Mouse (Mus musculus) urinary bladder, postnatal 25 days (tissue): ENCODE results near the gene Pdcd1lg2.

ENCODE experiments used
- DNase-seq: peaks from one replicate; pipeline ENCODE4 v3.0.0; 2022; ENCODE audit warnings: low spot score

The Pdcd1lg2 gene

DNA sequence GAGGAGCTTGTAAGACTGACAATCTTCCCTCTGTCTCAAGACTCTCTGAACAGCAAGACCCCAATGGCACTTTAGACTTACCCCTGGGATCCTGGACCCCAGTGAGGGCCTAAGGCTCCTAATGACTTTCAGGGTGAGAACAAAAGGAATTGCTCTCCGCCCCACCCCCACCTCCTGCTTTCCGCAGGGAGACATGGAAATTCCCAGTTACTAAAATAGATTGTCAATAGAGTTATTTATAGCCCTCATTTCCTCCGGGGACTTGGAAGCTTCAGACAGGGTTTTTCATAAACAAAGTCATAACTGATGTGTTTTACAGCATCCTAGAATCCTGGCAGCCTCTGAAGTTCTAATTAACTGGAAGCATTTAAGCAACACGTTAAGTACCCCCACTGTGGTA lies 59.9 kb downstream of the Pdcd1lg2 start:
- DNase-seq, result no peak

DNA sequence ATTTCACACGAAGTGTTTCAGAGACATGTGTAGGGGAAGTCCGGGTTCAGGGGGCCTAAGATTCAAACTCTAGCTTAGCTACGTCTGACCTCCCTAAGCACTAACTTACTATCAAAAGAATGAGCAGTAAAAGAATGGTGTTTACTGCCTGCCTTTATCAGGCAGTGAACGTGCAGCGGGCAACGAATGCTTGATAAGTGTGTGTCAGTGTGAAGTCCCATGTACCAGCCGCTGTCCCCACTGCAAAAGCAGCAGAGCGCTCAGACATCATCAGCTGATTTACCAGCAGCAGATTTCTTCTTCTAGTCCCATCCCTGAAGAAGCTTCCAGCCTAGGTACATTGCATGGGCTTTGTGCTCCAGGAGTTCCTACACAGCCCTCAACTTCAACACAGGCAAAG lies 61.7 kb downstream of the Pdcd1lg2 start:
- DNase-seq, result no peak

GRCm38 (mm10) chr19:29472946-29473345 lies 62.2 kb downstream of the Pdcd1lg2 start:
- DNase-seq, result no peak

GRCm38 (mm10) chr19:29474803-29475202 lies 64.1 kb downstream of the Pdcd1lg2 start:
- DNase-seq, result no peak

DNA sequence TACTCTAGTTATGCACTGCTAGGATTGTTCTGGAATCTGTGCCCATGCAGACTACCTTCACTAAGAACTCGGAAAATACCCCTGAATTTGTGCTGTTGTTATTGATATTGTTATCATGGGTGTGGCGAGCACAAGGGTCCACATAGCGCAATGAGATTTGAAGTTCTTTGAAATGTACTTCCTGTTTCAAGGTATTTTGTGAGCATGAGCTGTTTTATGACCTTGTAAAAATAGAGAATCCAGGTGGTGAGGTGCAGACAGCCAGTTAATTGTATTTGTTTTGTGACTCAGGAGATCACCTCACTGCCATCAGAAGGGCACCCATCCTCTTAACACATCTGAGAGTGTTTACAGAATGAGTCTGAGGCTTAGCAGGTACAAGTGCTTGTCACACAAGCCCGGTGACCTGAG lies 64.5 kb downstream of the Pdcd1lg2 start:
- DNase-seq, result no peak

GRCm38 (mm10) chr19:29478598-29478997 lies 67.9 kb downstream of the Pdcd1lg2 start:
- no peak for DNase-seq

DNA sequence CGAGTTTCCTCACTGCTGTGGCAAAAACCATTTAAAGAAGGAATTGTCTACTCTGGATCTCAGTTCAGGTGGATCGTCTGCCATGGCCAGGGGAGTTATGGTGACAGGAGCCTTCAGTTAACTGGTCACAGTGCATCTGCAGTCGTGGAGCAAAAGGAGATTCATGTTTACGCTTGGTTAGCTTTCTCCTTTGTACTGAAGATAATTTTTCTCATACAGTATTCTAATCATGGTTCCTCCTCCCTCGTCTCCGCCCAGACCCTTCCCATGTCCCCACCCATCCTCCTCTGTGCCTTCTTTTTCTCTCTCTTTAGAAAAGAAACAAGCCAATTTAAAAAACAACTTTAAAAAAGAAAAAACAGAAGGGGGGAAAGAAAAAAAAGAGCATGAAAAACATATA lies 70.9 kb downstream of the Pdcd1lg2 start:
- DNase-seq, result no peak

GRCm38 (mm10) chr19:29482148-29482547 lies 71.4 kb downstream of the Pdcd1lg2 start:
- no peak for DNase-seq

GRCm38 (mm10) chr19:29482637-29483036 lies 71.9 kb downstream of the Pdcd1lg2 start:
- DNase-seq, result no peak

DNA sequence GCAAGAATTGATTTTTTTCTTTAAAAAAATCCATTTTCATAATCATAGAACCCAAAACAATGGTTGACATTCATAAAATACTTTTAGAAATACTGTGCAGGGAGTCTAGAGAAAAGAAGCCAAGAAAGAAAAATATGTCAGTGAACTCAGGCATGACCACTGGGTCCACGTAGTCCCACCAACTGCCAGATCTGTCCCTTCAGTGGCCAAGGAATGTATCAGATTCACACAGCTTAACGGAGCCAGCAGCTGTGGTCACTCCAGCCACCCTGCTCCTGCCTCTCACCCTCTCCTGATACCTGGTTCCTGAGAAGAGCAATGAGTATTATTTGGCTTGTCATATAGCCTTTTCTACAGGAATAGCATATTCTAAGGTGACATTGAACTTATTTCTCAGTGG lies 72.7 kb downstream of the Pdcd1lg2 start:
- DNase-seq, result no peak

DNA sequence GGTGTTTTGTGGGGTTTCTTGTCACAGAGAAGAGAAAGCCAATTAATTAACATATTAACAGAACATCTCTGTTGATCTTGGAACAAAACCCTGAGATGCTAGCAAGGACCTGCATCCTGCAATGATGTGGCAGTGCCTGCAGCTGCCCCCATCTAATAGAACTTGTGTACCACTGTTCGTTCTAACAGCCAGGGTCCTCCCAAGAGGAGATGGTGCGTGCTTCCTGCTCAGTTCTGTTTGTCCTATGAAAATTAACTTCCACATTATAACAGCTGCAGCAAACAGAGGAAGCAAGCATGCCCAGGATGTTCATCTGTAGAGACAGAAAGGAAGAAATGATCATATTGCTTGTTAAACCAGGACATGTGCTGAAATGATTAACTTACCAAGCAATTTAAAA lies 73.8 kb downstream of the Pdcd1lg2 start:
- DNase-seq, result no peak

GRCm38 (mm10) chr19:29485257-29485948 lies 74.7 kb downstream of the Pdcd1lg2 start:
- DNase-seq, result no peak

DNA sequence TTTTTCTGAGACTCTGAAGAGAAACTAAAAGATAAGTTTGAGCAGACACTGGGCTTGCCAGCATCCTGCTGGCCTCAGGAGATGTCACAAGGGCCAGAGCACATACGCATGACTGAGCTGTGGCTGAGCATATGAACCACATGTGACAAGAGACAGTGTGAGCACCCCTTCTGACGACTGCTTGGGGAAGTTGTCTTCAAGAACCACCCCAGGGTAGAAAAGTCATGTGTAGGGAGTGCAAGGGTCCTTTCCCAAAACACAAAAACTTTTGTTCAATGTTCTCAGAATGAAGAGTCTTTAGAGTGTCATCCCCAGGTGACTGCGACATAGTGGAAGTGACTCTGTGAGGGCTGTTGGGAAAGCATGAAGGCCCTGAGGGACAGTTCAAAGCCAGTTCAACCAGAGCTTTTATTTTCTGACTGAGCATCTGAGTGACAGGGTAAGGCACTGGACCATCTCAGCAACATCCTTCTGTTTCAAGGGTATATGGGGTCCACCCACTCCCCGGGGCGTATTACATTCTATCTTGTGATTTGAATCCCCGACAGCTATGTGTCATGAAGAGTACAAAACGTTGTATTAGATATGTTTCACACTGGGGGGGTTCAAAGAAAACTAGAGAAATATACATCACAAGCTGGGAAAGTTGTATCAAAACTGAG lies 76.0 kb downstream of the Pdcd1lg2 start:
- no peak for DNase-seq

GRCm38 (mm10) chr19:29487326-29488072 lies 76.8 kb downstream of the Pdcd1lg2 start:
- DNase-seq, result no peak

- DNase-seq, result no peak
These were observed 77.3 kb downstream of the Pdcd1lg2 start for GRCm38 (mm10) chr19:29488073-29488390.

- DNase-seq, result no peak
These were observed 77.7 kb downstream of the Pdcd1lg2 start for GRCm38 (mm10) chr19:29488420-29488819.

- DNase-seq, result no peak
These were observed 79.1 kb downstream of the Pdcd1lg2 start for GRCm38 (mm10) chr19:29489785-29490284.

DNA sequence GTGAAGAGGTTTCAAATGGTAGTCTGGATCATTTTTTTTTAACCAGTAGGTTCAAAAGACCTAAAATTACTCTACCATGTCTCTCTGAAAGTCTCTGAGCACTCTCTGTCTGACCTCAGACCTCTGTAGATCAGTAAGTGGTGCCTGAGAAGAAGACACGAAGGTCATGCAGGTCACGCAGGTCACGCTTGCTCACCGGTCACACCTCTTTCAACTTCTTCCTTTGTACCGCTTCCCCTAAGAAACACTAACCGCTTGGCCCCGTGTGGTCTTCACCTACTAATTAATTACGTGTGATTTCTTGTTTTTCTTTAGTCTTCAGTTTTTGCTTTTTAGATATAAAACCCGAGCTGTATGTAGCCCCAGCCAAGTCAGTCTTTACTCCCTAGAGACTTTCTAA lies 80.7 kb downstream of the Pdcd1lg2 start:
- DNase-seq, result no peak

GRCm38 (mm10) chr19:29494454-29494853 lies 83.7 kb downstream of the Pdcd1lg2 start:
- no peak for DNase-seq

GRCm38 (mm10) chr19:29496001-29496597 lies 85.4 kb downstream of the Pdcd1lg2 start:
- no peak for DNase-seq

GRCm38 (mm10) chr19:29496786-29497557 lies 86.3 kb downstream of the Pdcd1lg2 start:
- no peak for DNase-seq

GRCm38 (mm10) chr19:29497874-29498273 lies 87.2 kb downstream of the Pdcd1lg2 start:
- DNase-seq, result no peak
